Mouse (Mus musculus) midbrain, embryonic 16.5 days (tissue): ENCODE measurements around the gene Nxnl2. TPM values are rescaled to one million over a fixed set of nuclear protein-coding genes. Genes with fewer than 3 reads are reported as not detected.

ENCODE experiments used
- ATAC-seq: fragments of 200-750 bp; cut with Nextera tagmentation; 2 replicates; pipeline ENCODE4 v1.8.0; 2017; ENCODE audit warnings: moderate TSS enrichment
- H3K27ac ChIP-seq: fragments of 300-500 bp; sonication (generic); 2 replicates; pipeline ENCODE4 v1.5.1; 2014; ENCODE audit warnings: mild to moderate bottlenecking, low read length, mixed read lengths
- H3K27me3 ChIP-seq: fragments of 300-500 bp; sonication (generic); 2 replicates; pipeline ENCODE4 v1.6.1; 2014; ENCODE audit warnings: low read depth, low read length, mixed read lengths; ENCODE audit not compliant: control insufficient read depth, insufficient read depth
- H3K36me3 ChIP-seq: fragments of 300-500 bp; sonication (generic); 2 replicates; pipeline ENCODE4 v1.6.1; 2014; ENCODE audit warnings: mild to moderate bottlenecking, low read length, moderate library complexity, mixed read lengths; ENCODE audit not compliant: control insufficient read depth, insufficient read depth
- H3K4me1 ChIP-seq: fragments of 300-500 bp; sonication (generic); 2 replicates; pipeline ENCODE4 v1.6.1; 2014; ENCODE audit warnings: mild to moderate bottlenecking, low read length, mixed read lengths; ENCODE audit not compliant: control insufficient read depth, insufficient read depth
- H3K4me2 ChIP-seq: fragments of 300-500 bp; sonication (generic); 2 replicates; pipeline ENCODE4 v1.6.1; 2014; ENCODE audit warnings: mild to moderate bottlenecking, low read length, mixed read lengths
- H3K4me3 ChIP-seq: fragments of 300-500 bp; sonication (generic); 2 replicates; pipeline ENCODE4 v1.5.1; 2014; ENCODE audit warnings: low read depth, mild to moderate bottlenecking, low read length, moderate library complexity, mixed read lengths
- H3K9ac ChIP-seq: fragments of 300-500 bp; sonication (generic); 2 replicates; pipeline ENCODE4 v1.6.1; 2014; ENCODE audit warnings: low read depth, low read length, mixed read lengths
- H3K9me3 ChIP-seq: fragments of 300-500 bp; sonication (generic); replicated peaks from 2 replicates; pipeline ENCODE4 v1.6.1; 2014; ENCODE audit warnings: mild to moderate bottlenecking, low read length, mixed read lengths; ENCODE audit not compliant: control insufficient read depth, poor library complexity, severe bottlenecking
- WGBS: fragments of 180-500 bp; shearing (Covaris S2); extraction: QIAGEN DNeasy Blood & Tissue Kit; methylation state at CpG from one replicate; pipeline ENCODE4 v1.1.7; 2014; 5-methylcytosine and 5-hydroxymethylcytosine counted together
- polyA plus RNA-seq: library from polyadenylated mRNA; unstranded; fragments of >200 nt; fragmentation: Nextera tagmentation; extraction: Ambion mirVana; gene quantifications from 2 replicates; pipeline ENCODE4 v1.2.1, GENCODE M21; 2015

Gene Nxnl2
- polyA plus RNA-seq: 3.2 and 3.9 TPM in 2 replicates

GRCm38 (mm10) chr13:51170691-51171680 is at the start of gene Nxnl2:
TSS of gene Nxnl2 (plus strand) at chr13:51171022.
- H3K4me2 ChIP-seq: peak within 1 kb of the TSS; percentile 98
- peaks cover 3% of the 10 kb centered on the region; the same call in 1 of the 2 replicates for H3K27me3 ChIP-seq
- no peaks in the 10 kb centered on the region for H3K9me3 ChIP-seq
- ATAC-seq: peak; percentile 86
- H3K27ac ChIP-seq: no peak within 1 kb of the TSS
- H3K9ac ChIP-seq: peak within 1 kb of the TSS; percentile 55
- H3K4me1 ChIP-seq: peaks cover 16% of the 10 kb centered on the region
- under 1% methylated on average over 58 of the region's 64 CpGs for WGBS
- peak within 1 kb of the TSS; percentile 56 for H3K4me3 ChIP-seq
- H3K36me3 ChIP-seq: no peaks in the 10 kb centered on the region

- peaks cover 50% of the 10 kb centered on the region for H3K4me1 ChIP-seq
- no peak for ATAC-seq
Observed at GRCm38 (mm10) chr13:51121966-51122365, 48.9 kb upstream of the Nxnl2 start.

GRCm38 (mm10) chr13:51122771-51123170 is 48.1 kb upstream of the Nxnl2 start:
- no peak for ATAC-seq
- no peak overlapping the region for H3K4me2 ChIP-seq
- no peaks in the 10 kb centered on the region for H3K27me3 ChIP-seq
- no peaks in the 10 kb centered on the region for H3K36me3 ChIP-seq
- H3K4me1 ChIP-seq: peaks cover 51% of the 10 kb centered on the region
- H3K9me3 ChIP-seq: no peaks in the 10 kb centered on the region
- H3K9ac ChIP-seq: no peak overlapping the region
- no peak overlapping the region for H3K4me3 ChIP-seq
- WGBS: 78% methylated on average over 8 of the region's 8 CpGs
- no peak overlapping the region for H3K27ac ChIP-seq

More at GRCm38 (mm10) chr13:51121966-51122365, 48.9 kb upstream of the Nxnl2 start:
- Histone ChIP-seq H3K4me3 (no peak overlapping the region), H3K27ac (no peak overlapping the region), H3K9ac (no peak overlapping the region), H3K4me2 (no peak overlapping the region), H3K36me3 (no peaks in the 10 kb centered on the region), H3K9me3 (no peaks in the 10 kb centered on the region), H3K27me3 (no peaks in the 10 kb centered on the region)
- 18% methylated on average over 1 of the region's 1 CpGs for WGBS

- Histone ChIP-seq H3K9ac (no peak overlapping the region), H3K9me3 (no peaks in the 10 kb centered on the region), H3K4me1 (peaks cover 41% of the 10 kb centered on the region), H3K4me3 (no peak overlapping the region), H3K27ac (no peak overlapping the region), H3K36me3 (no peaks in the 10 kb centered on the region), H3K4me2 (no peak overlapping the region), H3K27me3 (no peaks in the 10 kb centered on the region)
- ATAC-seq: no peak
- 79% methylated on average over 8 of the region's 8 CpGs for WGBS
Observed at GRCm38 (mm10) chr13:51125357-51125756, 45.5 kb upstream of the Nxnl2 start.

- H3K9me3 ChIP-seq: no peaks in the 10 kb centered on the region
- H3K4me2 ChIP-seq: no peak overlapping the region
- H3K27ac ChIP-seq: no peak overlapping the region
- no peaks in the 10 kb centered on the region for H3K27me3 ChIP-seq
- no peaks in the 10 kb centered on the region for H3K36me3 ChIP-seq
- no peak overlapping the region for H3K4me3 ChIP-seq
- no peak overlapping the region for H3K9ac ChIP-seq
- WGBS: 91% methylated on average over 2 of the region's 2 CpGs
- H3K4me1 ChIP-seq: peaks cover 17% of the 10 kb centered on the region
- no peak for ATAC-seq
Observed at GRCm38 (mm10) chr13:51127906-51128305, 42.9 kb upstream of the Nxnl2 start.

- no peak overlapping the region for H3K9ac ChIP-seq
- peaks cover 12% of the 10 kb centered on the region; the same call in 1 of the 2 replicates for H3K4me1 ChIP-seq
- no peak overlapping the region for H3K4me3 ChIP-seq
- no peak overlapping the region for H3K4me2 ChIP-seq
- no peaks in the 10 kb centered on the region for H3K9me3 ChIP-seq
- no peak for ATAC-seq
- no peak overlapping the region for H3K27ac ChIP-seq
- no peaks in the 10 kb centered on the region for H3K36me3 ChIP-seq
- WGBS: 93% methylated on average over 7 of the region's 7 CpGs
- no peaks in the 10 kb centered on the region for H3K27me3 ChIP-seq
Observed at GRCm38 (mm10) chr13:51128417-51128816, 42.4 kb upstream of the Nxnl2 start.

- Histone ChIP-seq H3K4me2 (no peak overlapping the region), H3K4me1 (0 out of 2 replicates have a peak, but pooled peaks cover 4% of the 10 kb centered on the region), H3K36me3 (peaks cover 6% of the 10 kb centered on the region; the same call in 1 of the 2 replicates), H3K9me3 (no peaks in the 10 kb centered on the region), H3K27ac (no peak overlapping the region), H3K9ac (no peak overlapping the region), H3K27me3 (no peaks in the 10 kb centered on the region), H3K4me3 (no peak overlapping the region)
- peak; percentile 46; the same call in 1 of the 2 replicates for ATAC-seq
- 78% methylated on average over 10 of the region's 10 CpGs for WGBS
Observed at GRCm38 (mm10) chr13:51131179-51131578, 39.6 kb upstream of the Nxnl2 start.

- Histone ChIP-seq H3K36me3 (peaks cover 15% of the 10 kb centered on the region), H3K27me3 (no peaks in the 10 kb centered on the region), H3K9ac (no peak overlapping the region), H3K4me3 (no peak overlapping the region), H3K4me1 (peaks cover 6% of the 10 kb centered on the region; the same call in 1 of the 2 replicates), H3K9me3 (no peaks in the 10 kb centered on the region), H3K27ac (no peak overlapping the region), H3K4me2 (no peak overlapping the region)
- 89% methylated on average over 4 of the region's 4 CpGs for WGBS
- ATAC-seq: no peak
Observed at GRCm38 (mm10) chr13:51136315-51136714, 34.5 kb upstream of the Nxnl2 start.
